Mouse (Mus musculus): ENCODE results near the gene Rgs8.

Gene Rgs8

GRCm38 (mm10) chr1:153652938-153653623 lies at the start of gene Rgs8:
TSS of gene Rgs8 (plus strand) at chr1:153653025.
- peak; percentile 22 for DNase-seq (ENCODE audit: low spot score)

- DNase-seq (ENCODE audit: low spot score), result no peak
Observed at GRCm38 (mm10) chr1:153617340-153617830, 35.4 kb upstream of the Rgs8 start.

GRCm38 (mm10) chr1:153623036-153623435 lies 29.8 kb upstream of the Rgs8 start:
- DNase-seq (ENCODE audit: low spot score), result no peak

GRCm38 (mm10) chr1:153632686-153633085 lies 20.1 kb upstream of the Rgs8 start:
- DNase-seq (ENCODE audit: low spot score), result no peak

GRCm38 (mm10) chr1:153635056-153635455 lies 17.8 kb upstream of the Rgs8 start:
- no peak for DNase-seq (ENCODE audit: low spot score)

- DNase-seq (ENCODE audit: low spot score), result no peak
Observed at GRCm38 (mm10) chr1:153635521-153635920, 17.3 kb upstream of the Rgs8 start.

- DNase-seq (ENCODE audit: low spot score), result no peak
Observed at GRCm38 (mm10) chr1:153636821-153637220, 16.0 kb upstream of the Rgs8 start.

GRCm38 (mm10) chr1:153641492-153641939 lies 11.3 kb upstream of the Rgs8 start:
- DNase-seq (ENCODE audit: low spot score), result peak; percentile 15

GRCm38 (mm10) chr1:153641940-153642501 lies 10.8 kb upstream of the Rgs8 start:
- DNase-seq (ENCODE audit: low spot score), result no peak

GRCm38 (mm10) chr1:153653674-153654073 lies 849 bp downstream of the Rgs8 start:
- no peak for DNase-seq (ENCODE audit: low spot score)

- no peak for DNase-seq (ENCODE audit: low spot score)
Observed at GRCm38 (mm10) chr1:153659666-153660065, 6.8 kb downstream of the Rgs8 start.

GRCm38 (mm10) chr1:153660982-153661688 lies 8.3 kb downstream of the Rgs8 start:
- peak; percentile 8 for DNase-seq (ENCODE audit: low spot score)

GRCm38 (mm10) chr1:153661689-153662002 lies 8.8 kb downstream of the Rgs8 start:
- DNase-seq (ENCODE audit: low spot score), result no peak

GRCm38 (mm10) chr1:153662362-153662761 lies 9.5 kb downstream of the Rgs8 start:
- DNase-seq (ENCODE audit: low spot score), result no peak

GRCm38 (mm10) chr1:153665066-153665715 lies 12.4 kb downstream of the Rgs8 start:
- no peak for DNase-seq (ENCODE audit: low spot score)

- no peak for DNase-seq (ENCODE audit: low spot score)
Observed at GRCm38 (mm10) chr1:153666236-153666635, 13.4 kb downstream of the Rgs8 start.

GRCm38 (mm10) chr1:153667244-153667727 lies 14.5 kb downstream of the Rgs8 start:
- DNase-seq (ENCODE audit: low spot score), result no peak

GRCm38 (mm10) chr1:153667781-153668180 lies 15.0 kb downstream of the Rgs8 start:
- DNase-seq (ENCODE audit: low spot score), result no peak

GRCm38 (mm10) chr1:153669086-153669485 lies 16.3 kb downstream of the Rgs8 start:
- DNase-seq (ENCODE audit: low spot score), result no peak

GRCm38 (mm10) chr1:153669728-153670127 lies 16.9 kb downstream of the Rgs8 start:
- DNase-seq (ENCODE audit: low spot score), result no peak

- DNase-seq (ENCODE audit: low spot score), result no peak
Observed at GRCm38 (mm10) chr1:153671352-153671751, 18.5 kb downstream of the Rgs8 start.

GRCm38 (mm10) chr1:153672698-153673097 lies 19.9 kb downstream of the Rgs8 start:
- no peak for DNase-seq (ENCODE audit: low spot score)

Measured in yolk sac, embryonic 10.5 days (tissue).